Mouse (Mus musculus): ENCODE measurements around the gene Rgsl1. TPM values are rescaled to one million over a fixed set of nuclear protein-coding genes. Genes with fewer than 3 reads are reported as not detected.

The Rgsl1 gene
- polyA plus RNA-seq, 1 experiment from 2014 or later, result not detected

- no peak for DNase-seq (ENCODE audit: low spot score)
- Histone ChIP-seq H3K27ac (peak overlapping the region; percentile 94; the same call in 1 of the 2 replicates), H3K9me3 (no peaks in the 10 kb centered on the region), H3K27me3 (ENCODE audit: insufficient read depth, poor library complexity, severe bottlenecking) (peaks cover 16% of the 10 kb centered on the region), H3K36me3 (peaks cover 18% of the 10 kb centered on the region), H3K4me1 (replicated peaks) (peaks cover 61% of the 10 kb centered on the region), H3K4me3 (no peak overlapping the region)
- WGBS, result 77% methylated on average over 12 of the region's 12 CpGs
These were observed 95.9 kb downstream of the Rgsl1 start for GRCm38 (mm10) chr1:153747861-153748530.

GRCm38 (mm10) chr1:153746728-153747127 is 97.2 kb downstream of the Rgsl1 start:
- peaks cover 19% of the 10 kb centered on the region for H3K27me3 ChIP-seq (ENCODE audit: insufficient read depth, poor library complexity, severe bottlenecking)
- no peak overlapping the region for H3K4me3 ChIP-seq
- no peaks in the 10 kb centered on the region for H3K9me3 ChIP-seq
- DNase-seq (ENCODE audit: low spot score), result peak; percentile 75
- H3K4me1 ChIP-seq (replicated peaks), result peaks cover 63% of the 10 kb centered on the region
- H3K36me3 ChIP-seq, result peaks cover 22% of the 10 kb centered on the region
- 5% methylated on average over 12 of the region's 12 CpGs for WGBS
- H3K27ac ChIP-seq, result 0 out of 2 replicates have a peak overlapping the region, but pooled peaks have one; percentile 2

- Histone ChIP-seq H3K27me3 (ENCODE audit: insufficient read depth, poor library complexity, severe bottlenecking) (peaks cover 25% of the 10 kb centered on the region), H3K9me3 (no peaks in the 10 kb centered on the region), H3K27ac (0 out of 2 replicates have a peak overlapping the region, but pooled peaks have one; percentile 2), H3K4me1 (replicated peaks) (peaks cover 67% of the 10 kb centered on the region), H3K36me3 (peaks cover 22% of the 10 kb centered on the region), H3K4me3 (no peak overlapping the region)
- WGBS, result 78% methylated on average over 14 of the region's 14 CpGs
- DNase-seq (ENCODE audit: low spot score), result no peak
These were observed 97.7 kb downstream of the Rgsl1 start for GRCm38 (mm10) chr1:153746119-153746670.

- Histone ChIP-seq H3K36me3 (peaks cover 22% of the 10 kb centered on the region), H3K9me3 (no peaks in the 10 kb centered on the region), H3K4me3 (peak overlapping the region; percentile 58; the same call in 1 of the 2 replicates), H3K27me3 (ENCODE audit: insufficient read depth, poor library complexity, severe bottlenecking) (peaks cover 50% of the 10 kb centered on the region), H3K27ac (no peak overlapping the region), H3K4me1 (replicated peaks) (peaks cover 70% of the 10 kb centered on the region)
- 65% methylated on average over 11 of the region's 11 CpGs for WGBS
- peak; percentile 67 for DNase-seq (ENCODE audit: low spot score)
These were observed 101.4 kb downstream of the Rgsl1 start for GRCm38 (mm10) chr1:153742374-153743155.

- no peak for DNase-seq (ENCODE audit: low spot score)
- Histone ChIP-seq H3K27ac (0 out of 2 replicates have a peak overlapping the region, but pooled peaks have one; percentile 77), H3K27me3 (ENCODE audit: insufficient read depth, poor library complexity, severe bottlenecking) (peaks cover 47% of the 10 kb centered on the region), H3K4me3 (peak overlapping the region; percentile 58), H3K4me1 (replicated peaks) (peaks cover 78% of the 10 kb centered on the region), H3K9me3 (no peaks in the 10 kb centered on the region), H3K36me3 (peaks cover 22% of the 10 kb centered on the region)
- 66% methylated on average over 18 of the region's 18 CpGs for WGBS
These were observed 102.2 kb downstream of the Rgsl1 start for GRCm38 (mm10) chr1:153741551-153742316.

GRCm38 (mm10) chr1:153740775-153741400 is 103.1 kb downstream of the Rgsl1 start:
- WGBS, result 24% methylated on average over 12 of the region's 12 CpGs
- peaks cover 42% of the 10 kb centered on the region for H3K27me3 ChIP-seq (ENCODE audit: insufficient read depth, poor library complexity, severe bottlenecking)
- H3K4me3 ChIP-seq, result peak overlapping the region; percentile 58
- no peaks in the 10 kb centered on the region for H3K9me3 ChIP-seq
- DNase-seq (ENCODE audit: low spot score), result no peak
- peak overlapping the region; percentile 77 for H3K27ac ChIP-seq
- H3K36me3 ChIP-seq, result peaks cover 22% of the 10 kb centered on the region
- peaks cover 79% of the 10 kb centered on the region for H3K4me1 ChIP-seq (replicated peaks)

- under 1% methylated on average over 28 of the region's 28 CpGs for WGBS
- no peaks in the 10 kb centered on the region for H3K9me3 ChIP-seq
- peaks cover 22% of the 10 kb centered on the region for H3K36me3 ChIP-seq
- H3K4me3 ChIP-seq, result peak within 1 kb of the TSS; percentile 58
- H3K27me3 ChIP-seq (ENCODE audit: insufficient read depth, poor library complexity, severe bottlenecking), result peaks cover 48% of the 10 kb centered on the region
- peak; percentile 86 for DNase-seq (ENCODE audit: low spot score)
- H3K4me1 ChIP-seq (replicated peaks), result peaks cover 83% of the 10 kb centered on the region
- peak within 1 kb of the TSS; percentile 77 for H3K27ac ChIP-seq
These were observed 103.8 kb downstream of the Rgsl1 start, which contains the start of gene Rgs16 for GRCm38 (mm10) chr1:153740145-153740544. TSS of gene Rgs16 (plus strand) at chr1:153740349.

- WGBS, result 20% methylated on average over 13 of the region's 13 CpGs
- H3K9me3 ChIP-seq, result no peaks in the 10 kb centered on the region
- peaks cover 19% of the 10 kb centered on the region for H3K36me3 ChIP-seq
- peaks cover 53% of the 10 kb centered on the region for H3K27me3 ChIP-seq (ENCODE audit: insufficient read depth, poor library complexity, severe bottlenecking)
- peak overlapping the region; percentile 58 for H3K4me3 ChIP-seq
- H3K4me1 ChIP-seq (replicated peaks), result peaks cover 77% of the 10 kb centered on the region
- peak overlapping the region; percentile 77; the same call in 1 of the 2 replicates for H3K27ac ChIP-seq
- no peak for DNase-seq (ENCODE audit: low spot score)
These were observed 104.4 kb downstream of the Rgsl1 start for GRCm38 (mm10) chr1:153739437-153740015.

GRCm38 (mm10) chr1:153737101-153738085 is 106.5 kb downstream of the Rgsl1 start:
- peaks cover 63% of the 10 kb centered on the region for H3K27me3 ChIP-seq (ENCODE audit: insufficient read depth, poor library complexity, severe bottlenecking)
- H3K27ac ChIP-seq, result peak overlapping the region; percentile 81
- no peaks in the 10 kb centered on the region for H3K36me3 ChIP-seq
- H3K9me3 ChIP-seq, result no peaks in the 10 kb centered on the region
- H3K4me1 ChIP-seq (replicated peaks), result peaks cover 77% of the 10 kb centered on the region
- 34% methylated on average over 9 of the region's 9 CpGs for WGBS
- no peak overlapping the region for H3K4me3 ChIP-seq
- peak; percentile 59 for DNase-seq (ENCODE audit: low spot score)

- Histone ChIP-seq H3K27me3 (ENCODE audit: insufficient read depth, poor library complexity, severe bottlenecking) (peaks cover 53% of the 10 kb centered on the region), H3K4me3 (no peak overlapping the region), H3K9me3 (no peaks in the 10 kb centered on the region), H3K27ac (peak overlapping the region; percentile 81), H3K36me3 (no peaks in the 10 kb centered on the region), H3K4me1 (replicated peaks) (peaks cover 78% of the 10 kb centered on the region)
- no peak for DNase-seq (ENCODE audit: low spot score)
- 74% methylated on average over 6 of the region's 6 CpGs for WGBS
These were observed 107.8 kb downstream of the Rgsl1 start for GRCm38 (mm10) chr1:153736096-153736495.

GRCm38 (mm10) chr1:153734866-153735265 is 109.1 kb downstream of the Rgsl1 start:
- peaks cover 43% of the 10 kb centered on the region for H3K27me3 ChIP-seq (ENCODE audit: insufficient read depth, poor library complexity, severe bottlenecking)
- no peaks in the 10 kb centered on the region for H3K36me3 ChIP-seq
- no peak for DNase-seq (ENCODE audit: low spot score)
- peaks cover 74% of the 10 kb centered on the region for H3K4me1 ChIP-seq (replicated peaks)
- H3K4me3 ChIP-seq, result no peak overlapping the region
- WGBS, result 85% methylated on average over 4 of the region's 4 CpGs
- H3K9me3 ChIP-seq, result no peaks in the 10 kb centered on the region
- H3K27ac ChIP-seq, result no peak overlapping the region
